Mouse (Mus musculus): ENCODE data around the gene Itgb2l.
A peak's percentile ranks its signal among the peaks of the same experiment; 100 is the strongest.

Itgb2l gene

DNA sequence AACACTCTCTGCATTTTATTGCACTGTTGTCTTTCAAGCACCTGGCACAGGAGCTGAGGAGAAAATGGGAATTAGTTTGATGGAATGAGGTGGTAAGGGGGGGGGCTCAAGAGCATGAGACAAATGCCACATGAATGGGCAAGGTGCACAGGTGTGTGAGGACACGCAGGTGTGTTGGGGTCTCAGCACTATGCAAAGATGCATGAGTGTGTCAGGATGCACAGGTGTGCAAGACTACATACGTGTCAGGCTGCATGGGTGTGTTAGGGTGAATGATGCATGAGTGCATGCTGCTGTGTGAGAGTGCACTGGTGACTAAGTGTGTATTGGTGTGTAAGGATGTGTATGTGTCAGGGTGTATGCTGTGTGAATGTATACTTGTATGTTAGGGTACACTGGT is 18.4 kb downstream of the Itgb2l start:
- DNase-seq: no peak

GRCm38 (mm10) chr16:96408064-96408465 is 35.4 kb downstream of the Itgb2l start:
- DNase-seq: no peak

DNA sequence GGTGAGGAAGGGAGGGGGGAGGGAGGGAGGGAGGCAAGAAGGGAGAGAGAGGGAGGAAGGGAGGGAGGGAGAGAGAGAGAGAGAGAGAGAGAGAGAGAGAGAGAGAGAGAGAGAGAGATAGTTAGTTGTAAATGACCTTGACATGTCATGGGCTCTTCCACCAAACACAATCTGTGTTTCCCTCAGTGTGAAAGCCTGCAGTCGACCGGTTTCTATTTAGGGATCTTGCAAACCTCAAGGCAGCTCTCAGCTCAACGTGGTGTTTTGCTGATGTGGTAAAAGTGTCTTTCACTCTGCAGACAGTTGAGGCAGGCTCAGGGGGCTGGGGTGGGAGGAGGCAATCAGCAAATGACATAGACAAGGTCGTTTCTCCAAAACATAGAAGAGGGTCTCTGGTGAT is 37.1 kb downstream of the Itgb2l start:
- DNase-seq: no peak

DNA sequence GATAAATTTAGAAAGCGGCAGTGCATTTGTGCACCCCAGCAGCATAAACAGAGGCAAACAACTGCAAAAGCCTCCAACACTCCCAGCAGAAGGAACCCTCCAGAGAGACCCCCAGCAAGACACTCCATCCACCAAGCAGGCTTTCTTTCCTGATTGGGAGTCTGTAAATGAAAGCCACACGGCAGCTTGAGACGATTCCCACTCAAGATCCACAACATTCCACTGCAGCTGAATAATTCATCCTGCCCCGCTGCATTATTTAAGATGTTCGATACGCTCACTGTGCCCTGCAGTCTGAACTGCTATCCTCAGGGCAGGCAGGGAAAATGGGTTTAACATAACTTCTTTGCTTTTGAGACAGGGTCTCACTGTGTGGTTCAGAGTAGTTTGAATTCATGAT is 41.1 kb downstream of the Itgb2l start:
- DNase-seq: no peak

DNA sequence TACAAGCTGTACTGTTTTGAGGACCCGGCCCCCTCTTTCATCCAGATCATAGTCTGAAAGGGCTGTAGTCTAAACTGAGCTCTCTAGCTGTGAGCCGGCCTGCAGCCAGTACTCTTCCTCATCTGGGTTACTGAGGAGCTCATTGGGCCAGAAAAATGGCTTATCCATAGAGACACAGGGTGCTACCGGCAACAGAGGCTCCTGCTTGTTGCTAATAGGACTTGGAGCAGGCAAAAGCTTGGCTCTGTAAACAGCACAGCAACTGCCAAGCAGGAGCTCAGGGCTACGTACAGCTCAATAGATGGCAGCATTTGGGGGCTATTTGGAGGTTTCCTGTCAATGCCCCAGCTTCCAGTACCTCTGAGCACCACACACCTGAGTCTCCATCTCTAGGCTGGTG is 43.4 kb downstream of the Itgb2l start:
- DNase-seq: no peak

- DNase-seq: no peak
These were observed 44.6 kb downstream of the Itgb2l start for GRCm38 (mm10) chr16:96398806-96399205.

DNA sequence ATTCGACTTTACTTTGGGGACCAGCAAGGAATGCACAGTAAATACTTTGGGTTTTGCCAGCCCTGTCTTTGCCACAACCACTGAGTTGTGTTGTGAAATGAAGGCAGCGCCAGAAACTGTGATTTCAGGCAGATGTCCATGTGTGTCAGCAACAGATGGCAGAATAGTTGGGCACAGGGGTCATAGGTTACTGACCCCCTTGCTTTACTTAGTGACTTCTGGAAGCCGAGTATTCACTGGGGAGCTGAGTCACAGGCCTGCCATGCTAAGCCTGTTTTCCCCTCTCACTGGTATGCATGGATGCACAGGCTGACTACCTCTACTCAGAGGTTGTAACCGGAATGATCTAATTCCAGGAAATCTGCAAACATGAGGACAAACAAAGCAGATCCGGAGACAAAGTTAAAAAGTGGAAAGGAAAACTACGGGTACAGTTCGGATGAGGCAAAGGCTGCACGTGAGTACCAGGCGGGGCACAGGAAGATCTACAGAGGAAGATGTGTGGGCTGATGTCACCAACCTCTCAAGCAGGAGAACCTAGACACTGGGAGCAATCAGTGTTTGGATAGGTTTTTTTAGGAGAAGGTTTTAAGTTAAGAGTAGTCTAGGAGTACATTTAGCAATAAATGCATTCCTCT is 47.3 kb downstream of the Itgb2l start:
- DNase-seq: no peak

- no peak for DNase-seq
These were observed 47.9 kb downstream of the Itgb2l start for GRCm38 (mm10) chr16:96395516-96395915.

DNA sequence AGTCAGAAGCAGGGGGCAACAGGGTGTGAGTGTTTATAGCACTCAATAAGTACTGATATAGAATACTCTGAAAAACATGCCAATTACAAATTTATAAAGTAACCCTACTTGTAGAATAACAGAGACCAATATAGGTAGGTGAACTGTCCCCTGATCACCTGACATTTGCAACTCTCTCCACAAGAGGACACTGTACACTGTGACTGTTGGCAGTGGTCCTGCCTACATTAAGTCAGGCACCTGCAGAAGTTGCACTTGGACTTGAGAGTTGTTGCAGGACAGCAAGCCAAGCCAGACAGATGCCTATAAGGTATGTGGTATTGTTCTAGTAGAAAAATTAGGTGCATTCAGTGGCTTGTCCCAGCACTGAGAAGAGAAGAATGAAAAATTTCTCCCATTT is 52.3 kb downstream of the Itgb2l start:
- no peak for DNase-seq

GRCm38 (mm10) chr16:96388481-96388880 is 54.9 kb downstream of the Itgb2l start:
- DNase-seq: no peak

DNA sequence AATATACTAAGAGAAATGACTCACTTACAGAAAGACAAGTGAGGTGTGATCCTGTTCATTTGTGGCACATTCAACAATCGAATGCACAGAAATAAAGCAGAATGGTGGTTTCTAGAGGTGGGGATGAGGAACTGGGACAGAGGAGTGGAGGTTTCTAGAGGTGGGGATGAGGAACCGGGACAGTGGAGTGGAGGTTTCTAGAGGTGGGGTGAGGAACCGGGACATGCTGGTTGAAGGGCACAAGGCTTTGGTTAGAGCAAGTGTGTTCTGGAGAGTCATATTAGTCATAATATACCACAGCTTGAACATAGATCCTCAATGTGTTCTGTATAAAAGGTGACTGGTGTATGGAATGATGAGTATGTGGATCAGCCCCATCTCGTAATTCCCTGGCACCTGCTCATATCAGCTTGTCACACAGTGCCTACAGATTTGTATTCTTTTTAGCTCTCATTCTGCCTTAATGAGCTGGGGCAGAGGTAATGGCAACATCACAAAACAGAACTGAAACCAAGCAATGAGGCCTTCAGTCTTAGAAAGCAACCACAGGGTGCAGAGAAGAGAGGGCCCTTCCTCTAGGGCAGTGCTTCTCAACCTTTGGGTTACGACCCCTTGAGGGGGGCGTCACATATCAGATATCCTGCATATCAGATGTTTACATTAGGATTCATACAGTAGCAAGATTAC is 55.6 kb downstream of the Itgb2l start:
- no peak for DNase-seq

DNA sequence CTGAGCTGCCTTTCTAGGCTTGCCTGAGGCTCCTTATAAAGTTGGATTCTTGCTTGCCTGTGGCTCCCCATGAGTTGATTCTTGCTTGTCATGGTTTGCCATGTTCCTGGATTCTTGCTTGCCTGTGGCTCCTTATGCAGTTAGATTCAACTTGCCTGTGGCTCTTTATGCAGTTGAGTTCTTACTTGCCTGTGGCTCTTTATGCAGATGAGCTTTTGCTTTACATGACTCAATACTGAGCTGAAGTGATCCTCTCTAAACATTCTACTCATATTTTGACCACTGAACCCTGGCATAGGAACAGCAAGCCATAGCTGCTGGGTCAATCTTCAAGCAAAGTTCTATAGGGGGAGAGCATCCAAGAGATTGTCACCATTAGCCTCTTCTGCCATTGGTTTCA is 58.7 kb downstream of the Itgb2l start:
- no peak for DNase-seq

- no peak for DNase-seq
These were observed 60.8 kb downstream of the Itgb2l start for GRCm38 (mm10) chr16:96382496-96383181.

GRCm38 (mm10) chr16:96381435-96381834 is 62.0 kb downstream of the Itgb2l start:
- DNase-seq: no peak

- no peak for DNase-seq
These were observed 65.3 kb downstream of the Itgb2l start for GRCm38 (mm10) chr16:96378111-96378510.

- peak; percentile 60 for DNase-seq
These were observed 67.1 kb downstream of the Itgb2l start for GRCm38 (mm10) chr16:96376342-96376741.

DNA sequence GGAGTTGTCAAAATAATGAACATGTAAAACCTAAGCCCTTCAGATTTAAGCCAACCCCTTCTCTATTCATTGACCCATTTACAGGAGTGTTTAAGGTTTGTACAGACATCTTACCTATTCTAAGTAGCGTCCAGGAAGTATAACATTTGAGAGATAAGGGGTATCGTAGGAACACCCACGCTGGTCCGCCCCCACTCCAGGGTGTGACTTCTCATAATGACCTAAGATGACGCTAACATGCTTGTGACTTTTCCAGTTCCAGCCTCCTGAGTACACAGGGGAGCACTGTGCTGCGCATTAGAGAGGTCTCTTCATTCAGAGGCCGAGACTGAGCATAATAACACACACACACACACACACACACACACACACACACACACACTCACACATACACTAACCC is 67.9 kb downstream of the Itgb2l start:
- peak; percentile 28 for DNase-seq

DNA sequence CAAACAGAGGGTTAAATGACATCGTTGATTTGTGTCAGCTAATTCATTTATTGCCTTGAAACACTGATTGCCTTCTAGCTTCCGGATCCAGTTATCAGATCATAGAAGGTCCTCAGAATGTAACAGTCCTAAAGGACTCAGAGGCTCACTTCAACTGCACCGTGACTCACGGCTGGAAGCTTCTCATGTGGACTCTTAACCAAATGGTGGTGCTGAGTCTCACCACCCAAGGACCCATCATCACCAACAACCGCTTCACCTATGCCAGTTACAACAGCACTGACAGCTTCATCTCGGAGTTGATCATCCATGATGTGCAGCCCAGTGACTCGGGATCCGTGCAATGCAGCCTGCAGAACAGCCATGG is 70.7 kb downstream of the Itgb2l start:
- DNase-seq: no peak
